ENCODE assay signal across 16 mouse cellular contexts in genomic region chr19:4229451-4230076, GRCm38 (mm10). TPM values are rescaled to one million over a fixed set of nuclear protein-coding genes. Genes with fewer than 3 reads are reported as not detected.
DNase-seq lines count a peak whose midpoint lies in the region; ATAC-seq lines count a peak whose summit lies in the region.
"Had no signal": no experiment of that assay in that cellular context is flagged by ENCODE, and none has a peak within 500 bp of the region (broad histone marks: within the 10 kb centered on the region; RNA-seq: fewer than 3 reads in every experiment).

No protein-coding gene starts in this region.

- H3K9me3 ChIP-seq in heart, embryonic 11.5 days (replicated peaks; ENCODE audit: control insufficient read depth, low read length) = no peaks in the 10 kb centered on the region
- no peaks in the 10 kb centered on the region for H3K9me3 ChIP-seq in midbrain, embryonic 16.5 days (replicated peaks; ENCODE audit: control insufficient read depth, low read length, poor library complexity, severe bottlenecking)
- H3K9me3 ChIP-seq in midbrain, embryonic 14.5 days (ENCODE audit: control insufficient read depth, low read length) = no peaks in the 10 kb centered on the region
- H3K9me3 ChIP-seq in embryonic facial prominence, embryonic 10.5 days = no peaks in the 10 kb centered on the region
- H3K9me3 ChIP-seq in stomach, embryonic 14.5 days (ENCODE audit: control insufficient read depth, low read depth, low read length) = no peaks in the 10 kb centered on the region
- no peaks in the 10 kb centered on the region for H3K9me3 ChIP-seq in liver, embryonic 12.5 days (replicated peaks)
- H3K9me3 ChIP-seq: G1E; limb, embryonic 15.5 days had no signal

- no peak for DNase-seq in heart, adult 18-20 months
- no peak for DNase-seq in midbrain, embryonic 14.5 days
- DNase-seq in embryonic facial prominence, embryonic 10.5 days (ENCODE audit: low spot score) = no peak
- DNase-seq: gastrocnemius, postnatal 10 days; lung, postnatal 10 days had no signal

- no peak overlapping the region for H3K27ac ChIP-seq in heart, embryonic 11.5 days (ENCODE audit: low read depth, low read length)
- no peak overlapping the region for H3K27ac ChIP-seq in midbrain, embryonic 16.5 days (ENCODE audit: low read length)
- no peak overlapping the region for H3K27ac ChIP-seq in midbrain, embryonic 14.5 days (replicated peaks; ENCODE audit: low read depth, low read length)
- H3K27ac ChIP-seq in embryonic facial prominence, embryonic 10.5 days (replicated peaks) = peak overlapping the region; percentile 7; the same call in 1 of the 2 replicates
- peak overlapping the region; percentile 44; the same call in 1 of the 2 replicates for H3K27ac ChIP-seq in stomach, embryonic 14.5 days (ENCODE audit: low read length)
- no peak overlapping the region for H3K27ac ChIP-seq in liver, embryonic 12.5 days
- H3K27ac ChIP-seq: limb, embryonic 15.5 days had no signal

- H3K27me3 ChIP-seq in heart, embryonic 11.5 days (ENCODE audit: control insufficient read depth, insufficient read depth, low read length) = peaks cover 10% of the 10 kb centered on the region; the same call in 1 of the 2 replicates
- peaks cover 5% of the 10 kb centered on the region; the same call in 1 of the 2 replicates for H3K27me3 ChIP-seq in midbrain, embryonic 16.5 days (ENCODE audit: control insufficient read depth, insufficient read depth, low read depth, low read length)
- H3K27me3 ChIP-seq in midbrain, embryonic 14.5 days (ENCODE audit: control insufficient read depth, insufficient read depth, low read length) = no peaks in the 10 kb centered on the region
- peaks cover 35% of the 10 kb centered on the region for H3K27me3 ChIP-seq in embryonic facial prominence, embryonic 10.5 days (replicated peaks; ENCODE audit: low read depth, poor library complexity, severe bottlenecking)
- H3K27me3 ChIP-seq in stomach, embryonic 14.5 days (ENCODE audit: control insufficient read depth, insufficient read depth, low read length) = no peaks in the 10 kb centered on the region
- H3K27me3 ChIP-seq in liver, embryonic 12.5 days (replicated peaks) = peaks cover 46% of the 10 kb centered on the region

- ATAC-seq in heart, embryonic 11.5 days (replicated peaks; ENCODE audit: insufficient number of reproducible peaks, low FRiP score, low TSS enrichment) = no peak
- ATAC-seq in midbrain, embryonic 16.5 days = no peak
- no peak for ATAC-seq in midbrain, embryonic 14.5 days (ENCODE audit: low FRiP score, low TSS enrichment)
- ATAC-seq in stomach, embryonic 14.5 days (ENCODE audit: insufficient number of reproducible peaks, insufficient read depth, low FRiP score, low read depth) = peak; percentile 39
- ATAC-seq in liver, embryonic 12.5 days = no peak

- no peak overlapping the region for H3K4me3 ChIP-seq in heart, embryonic 11.5 days (ENCODE audit: low read depth, low read length)
- H3K4me3 ChIP-seq in midbrain, embryonic 16.5 days (ENCODE audit: low read depth, low read length) = no peak overlapping the region
- H3K4me3 ChIP-seq in midbrain, embryonic 14.5 days (replicated peaks; ENCODE audit: low read depth, low read length) = no peak overlapping the region
- H3K4me3 ChIP-seq in embryonic facial prominence, embryonic 10.5 days = no peak overlapping the region
- H3K4me3 ChIP-seq in stomach, embryonic 14.5 days (ENCODE audit: low read depth, low read length) = no peak overlapping the region
- no peak overlapping the region for H3K4me3 ChIP-seq in liver, embryonic 12.5 days
- H3K4me3 ChIP-seq: erythroblast, embryonic 14.5 days; limb, embryonic 15.5 days had no signal

- H3K9ac ChIP-seq in heart, embryonic 11.5 days (ENCODE audit: low read depth, low read length) = peak overlapping the region; percentile 35; the same call in 1 of the 2 replicates
- 0 out of 2 replicates have a peak overlapping the region, but pooled peaks have one; percentile 20 for H3K9ac ChIP-seq in midbrain, embryonic 16.5 days (ENCODE audit: low read depth, low read length)
- no peak overlapping the region for H3K9ac ChIP-seq in midbrain, embryonic 14.5 days (replicated peaks; ENCODE audit: low read length)
- H3K9ac ChIP-seq in stomach, embryonic 14.5 days (replicated peaks; ENCODE audit: low read depth, low read length) = 0 out of 2 replicates have a peak overlapping the region, but pooled peaks have one; percentile 18
- no peak overlapping the region for H3K9ac ChIP-seq in liver, embryonic 12.5 days
- H3K9ac ChIP-seq: limb, embryonic 15.5 days had no signal

- 37% methylated on average over 9 of the region's 9 CpGs for WGBS in heart, embryonic 11.5 days (ENCODE audit: insufficient replicate concordance)
- WGBS in midbrain, embryonic 16.5 days = 34% methylated on average over 9 of the region's 9 CpGs
- WGBS in midbrain, embryonic 14.5 days = 33% methylated on average over 9 of the region's 9 CpGs
- 38% methylated on average over 9 of the region's 9 CpGs for WGBS in embryonic facial prominence, embryonic 10.5 days
- WGBS in stomach, embryonic 14.5 days = 31% methylated on average over 9 of the region's 9 CpGs
- 51% methylated on average over 9 of the region's 9 CpGs for WGBS in liver, embryonic 12.5 days (ENCODE audit: insufficient replicate concordance)

- no peak overlapping the region for H3K4me2 ChIP-seq in heart, embryonic 11.5 days
- H3K4me2 ChIP-seq in midbrain, embryonic 16.5 days (ENCODE audit: low read length) = no peak overlapping the region
- no peak overlapping the region for H3K4me2 ChIP-seq in midbrain, embryonic 14.5 days (ENCODE audit: low read length)
- no peak overlapping the region for H3K4me2 ChIP-seq in stomach, embryonic 14.5 days (replicated peaks; ENCODE audit: low read depth, low read length)
- no peak overlapping the region for H3K4me2 ChIP-seq in liver, embryonic 12.5 days
- H3K4me2 ChIP-seq: limb, embryonic 15.5 days had no signal

- no peaks in the 10 kb centered on the region for H3K36me3 ChIP-seq in heart, embryonic 11.5 days (ENCODE audit: control insufficient read depth, insufficient read depth, low read length)
- no peaks in the 10 kb centered on the region for H3K36me3 ChIP-seq in midbrain, embryonic 16.5 days (ENCODE audit: control insufficient read depth, insufficient read depth, low read length)
- no peaks in the 10 kb centered on the region for H3K36me3 ChIP-seq in midbrain, embryonic 14.5 days (ENCODE audit: control insufficient read depth, insufficient read depth, low read length)
- no peaks in the 10 kb centered on the region for H3K36me3 ChIP-seq in embryonic facial prominence, embryonic 10.5 days (replicated peaks)
- no peaks in the 10 kb centered on the region for H3K36me3 ChIP-seq in stomach, embryonic 14.5 days (ENCODE audit: control insufficient read depth, insufficient read depth, low read length)
- H3K36me3 ChIP-seq in liver, embryonic 12.5 days = no peaks in the 10 kb centered on the region
- H3K36me3 ChIP-seq: limb, embryonic 15.5 days had no signal

- H3K4me1 ChIP-seq in heart, embryonic 11.5 days (ENCODE audit: control insufficient read depth, insufficient read depth, low read length) = peaks cover 7% of the 10 kb centered on the region; the same call in 1 of the 2 replicates
- peaks cover 11% of the 10 kb centered on the region for H3K4me1 ChIP-seq in midbrain, embryonic 16.5 days (ENCODE audit: control insufficient read depth, insufficient read depth, low read length)
- H3K4me1 ChIP-seq in midbrain, embryonic 14.5 days (ENCODE audit: control insufficient read depth, insufficient read depth, low read length) = peaks cover 11% of the 10 kb centered on the region
- H3K4me1 ChIP-seq in embryonic facial prominence, embryonic 10.5 days = peaks cover 38% of the 10 kb centered on the region
- peaks cover 24% of the 10 kb centered on the region; the same call in 1 of the 2 replicates for H3K4me1 ChIP-seq in stomach, embryonic 14.5 days (ENCODE audit: control insufficient read depth, insufficient read depth, low read length)
- peaks cover 51% of the 10 kb centered on the region for H3K4me1 ChIP-seq in liver, embryonic 12.5 days

RNA-seq across cellular contexts. Expression of gene Pold4, which starts 2.1 kb away (rescaled TPM):
- 17.4 and 19.5 TPM in 2 replicates for polyA plus RNA-seq in heart, embryonic 11.5 days (2014; fragmentation: Nextera tagmentation; extraction: Ambion mirVana)
- total RNA-seq in heart, adult 18-20 months (2021) = 10 to 100 TPM in 1 of 2 experiments, 1 to 10 TPM in 1; 9.1 to 19.9 TPM
- polyA plus RNA-seq in midbrain, embryonic 16.5 days (2015; fragmentation: Nextera tagmentation; extraction: Ambion mirVana) = 18.5 and 19.2 TPM in 2 replicates
- polyA plus RNA-seq in midbrain, embryonic 14.5 days (2014; fragmentation: Nextera tagmentation; extraction: Ambion mirVana) = 18.5 and 19.1 TPM in 2 replicates
- 13.7 and 15.1 TPM in 2 replicates for polyA plus RNA-seq in embryonic facial prominence, embryonic 10.5 days (2016; fragmentation: Nextera tagmentation; extraction: Ambion mirVana)
- 25.5 and 26.3 TPM in 2 replicates for polyA plus RNA-seq in stomach, embryonic 14.5 days (2014; fragmentation: Nextera tagmentation; extraction: Ambion mirVana)
- polyA plus RNA-seq in liver, embryonic 12.5 days (2016; fragmentation: Nextera tagmentation; extraction: Ambion mirVana) = 12.8 and 13.2 TPM in 2 replicates

RNA-seq across cellular contexts. Expression of gene AC109138.7, which starts 15.4 kb away (rescaled TPM):
- polyA plus RNA-seq in heart, embryonic 11.5 days (2014; fragmentation: Nextera tagmentation; extraction: Ambion mirVana) = not detected in 2 replicates
- not detected for total RNA-seq in heart, adult 18-20 months (2021)
- polyA plus RNA-seq in midbrain, embryonic 16.5 days (2015; fragmentation: Nextera tagmentation; extraction: Ambion mirVana) = not detected in 2 replicates
- not detected in 2 replicates for polyA plus RNA-seq in midbrain, embryonic 14.5 days (2014; fragmentation: Nextera tagmentation; extraction: Ambion mirVana)
- not detected in 2 replicates for polyA plus RNA-seq in embryonic facial prominence, embryonic 10.5 days (2016; fragmentation: Nextera tagmentation; extraction: Ambion mirVana)
- polyA plus RNA-seq in stomach, embryonic 14.5 days (2014; fragmentation: Nextera tagmentation; extraction: Ambion mirVana) = not detected in 2 replicates
- not detected in 2 replicates for polyA plus RNA-seq in liver, embryonic 12.5 days (2016; fragmentation: Nextera tagmentation; extraction: Ambion mirVana)
- total RNA-seq: adrenal gland, postnatal 36 days; G1E; gastrocnemius, postnatal 10 days; heart, postnatal 4 days; layer of hippocampus, postnatal 25 days; monocyte, adult 5-6 weeks had no signal
- polyA plus RNA-seq: erythroblast, embryonic 14.5 days; limb, embryonic 15.5 days had no signal

RNA-seq across cellular contexts. Expression of gene Clcf1, which starts 15.5 kb away (rescaled TPM):
- polyA plus RNA-seq in heart, embryonic 11.5 days (2014; fragmentation: Nextera tagmentation; extraction: Ambion mirVana) = 1.2 and 2.5 TPM in 2 replicates
- 1 to 10 TPM; 1.2 to 2.3 TPM for total RNA-seq in heart, adult 18-20 months (2021)
- 0.40 and 0.68 TPM in 2 replicates for polyA plus RNA-seq in midbrain, embryonic 16.5 days (2015; fragmentation: Nextera tagmentation; extraction: Ambion mirVana)
- 0.08 and 0.46 TPM in 2 replicates for polyA plus RNA-seq in midbrain, embryonic 14.5 days (2014; fragmentation: Nextera tagmentation; extraction: Ambion mirVana)
- 2.8 and 3.3 TPM in 2 replicates for polyA plus RNA-seq in embryonic facial prominence, embryonic 10.5 days (2016; fragmentation: Nextera tagmentation; extraction: Ambion mirVana)
- polyA plus RNA-seq in stomach, embryonic 14.5 days (2014; fragmentation: Nextera tagmentation; extraction: Ambion mirVana) = 7.3 and 8.3 TPM in 2 replicates
- polyA plus RNA-seq in liver, embryonic 12.5 days (2016; fragmentation: Nextera tagmentation; extraction: Ambion mirVana) = 0.73 and 1.3 TPM in 2 replicates
- polyA plus RNA-seq: erythroblast, embryonic 14.5 days; G1E had no signal

RNA-seq across cellular contexts. Expression of gene Rad9a, which starts 28.1 kb away (rescaled TPM):
- 20.6 and 24.1 TPM in 2 replicates for polyA plus RNA-seq in heart, embryonic 11.5 days (2014; fragmentation: Nextera tagmentation; extraction: Ambion mirVana)
- 1 to 10 TPM; 4.5 to 4.8 TPM for total RNA-seq in heart, adult 18-20 months (2021)
- 24.1 and 25.0 TPM in 2 replicates for polyA plus RNA-seq in midbrain, embryonic 16.5 days (2015; fragmentation: Nextera tagmentation; extraction: Ambion mirVana)
- polyA plus RNA-seq in midbrain, embryonic 14.5 days (2014; fragmentation: Nextera tagmentation; extraction: Ambion mirVana) = 20.3 and 22.7 TPM in 2 replicates
- polyA plus RNA-seq in embryonic facial prominence, embryonic 10.5 days (2016; fragmentation: Nextera tagmentation; extraction: Ambion mirVana) = 58.1 and 58.2 TPM in 2 replicates
- 33.3 and 33.5 TPM in 2 replicates for polyA plus RNA-seq in stomach, embryonic 14.5 days (2014; fragmentation: Nextera tagmentation; extraction: Ambion mirVana)
- polyA plus RNA-seq in liver, embryonic 12.5 days (2016; fragmentation: Nextera tagmentation; extraction: Ambion mirVana) = 26.5 and 26.8 TPM in 2 replicates

RNA-seq across cellular contexts. Expression of gene Ppp1ca, which starts 37.7 kb away (rescaled TPM):
- 749 and 760 TPM in 2 replicates for polyA plus RNA-seq in heart, embryonic 11.5 days (2014; fragmentation: Nextera tagmentation; extraction: Ambion mirVana)
- 100 to 1,000 TPM; 293 to 299 TPM for total RNA-seq in heart, adult 18-20 months (2021)
- 520 and 542 TPM in 2 replicates for polyA plus RNA-seq in midbrain, embryonic 16.5 days (2015; fragmentation: Nextera tagmentation; extraction: Ambion mirVana)
- 591 and 597 TPM in 2 replicates for polyA plus RNA-seq in midbrain, embryonic 14.5 days (2014; fragmentation: Nextera tagmentation; extraction: Ambion mirVana)
- polyA plus RNA-seq in embryonic facial prominence, embryonic 10.5 days (2016; fragmentation: Nextera tagmentation; extraction: Ambion mirVana) = 1,000 and 1,025 TPM in 2 replicates
- polyA plus RNA-seq in stomach, embryonic 14.5 days (2014; fragmentation: Nextera tagmentation; extraction: Ambion mirVana) = 759 and 780 TPM in 2 replicates
- polyA plus RNA-seq in liver, embryonic 12.5 days (2016; fragmentation: Nextera tagmentation; extraction: Ambion mirVana) = 572 and 577 TPM in 2 replicates

Comparison
In these comparisons a context has a peak if more than half of its experiments do, and no peak if none do; other contexts are left out.
1. H3K9ac ChIP-seq: peak in heart, embryonic 11.5 days (single experiment), midbrain, embryonic 16.5 days (single experiment) and stomach, embryonic 14.5 days (single experiment); none in midbrain, embryonic 14.5 days (single experiment) and liver, embryonic 12.5 days (single experiment).
2. H3K27ac ChIP-seq: peak in embryonic facial prominence, embryonic 10.5 days (single experiment) and stomach, embryonic 14.5 days (single experiment); none in heart, embryonic 11.5 days (single experiment), midbrain, embryonic 16.5 days (single experiment), midbrain, embryonic 14.5 days (single experiment) and liver, embryonic 12.5 days (single experiment).